Mouse (Mus musculus) testis, adult 2 months (tissue): Measurements from ENCODE around the gene Trp73.

Experiments used
- CTCF ChIP-seq: fragments of 200-500 bp; IDR thresholded peaks from 2 replicates; pipeline ENCODE4 v1.5.1; 2012; ENCODE audit warnings: low read depth, mild to moderate bottlenecking, inconsistent platforms, low read length, moderate library complexity; ENCODE audit not compliant: control insufficient read depth, insufficient read depth, insufficient replicate concordance
- POLR2A ChIP-seq: fragments of 200-500 bp; IDR thresholded peaks from 2 replicates; pipeline ENCODE4 v1.6.1; 2012; ENCODE audit warnings: low read depth, mild to moderate bottlenecking, inconsistent platforms, low read length, moderate library complexity; ENCODE audit not compliant: control insufficient read depth

GRCm38 (mm10) chr4:154012132-154012882 is 127.7 kb downstream of the Trp73 start:
- TF ChIP-seq CTCF = no peak
- no peak for TF ChIP-seq POLR2A
